Mouse (Mus musculus): ENCODE data around the gene Mia. TPM values are rescaled to one million over a fixed set of nuclear protein-coding genes. Genes with fewer than 3 reads are reported as not detected.

The Mia gene
- not detected for total RNA-seq (2021)
- long read RNA-seq, experiment 1, result 0 reads
- long read RNA-seq, experiment 2, result 0 reads

DNA sequence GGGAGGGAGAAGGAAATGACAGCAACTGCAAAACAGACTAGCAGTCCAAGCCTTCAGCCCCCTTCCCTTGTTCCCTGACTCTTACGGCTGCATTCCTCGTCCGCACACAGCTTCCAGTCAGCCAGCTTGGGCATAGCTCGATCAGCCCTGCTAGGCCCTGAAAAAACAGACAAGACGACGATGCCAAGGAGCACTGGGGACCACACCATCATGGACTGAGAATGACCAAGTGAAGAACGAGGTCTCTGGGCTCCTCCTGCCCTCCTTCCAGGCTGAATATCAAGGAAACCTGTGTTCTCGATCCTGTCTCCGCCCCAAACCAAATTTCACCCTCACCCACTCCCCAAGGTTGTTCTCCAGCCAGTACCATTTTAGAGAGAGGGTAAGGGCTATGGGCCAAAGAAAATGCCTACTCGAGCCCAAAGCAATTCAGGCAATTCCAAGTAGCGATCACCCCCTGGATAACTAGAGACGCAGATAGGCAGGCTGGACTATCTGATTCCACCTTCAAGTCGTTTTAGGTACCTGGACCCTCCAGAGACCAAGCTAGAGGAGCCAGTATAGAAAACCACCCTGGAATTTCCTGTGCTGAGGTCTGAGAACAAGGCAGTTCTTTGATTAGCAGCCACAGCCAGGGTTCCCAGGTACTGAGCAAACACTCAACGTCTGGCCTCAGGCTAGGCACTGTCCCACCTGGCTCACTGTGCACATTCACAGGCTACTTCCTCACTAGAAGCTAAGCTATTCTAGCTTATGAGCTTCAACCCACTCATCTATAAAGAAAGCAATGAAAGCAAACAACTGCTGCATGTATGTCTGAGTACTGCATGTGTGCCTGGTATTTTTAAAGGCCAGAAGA is at the start of gene Mia, which contains the start of gene Gm21983:
Mia (minus strand) TSS at position 321 of the 859 bp plus-strand sequence.
Gm21983 (minus strand) TSS at position 250 of the 859 bp plus-strand sequence.
- TF ChIP-seq CTCF (IDR thresholded peaks at IDR 0.05), result no peak
- Histone ChIP-seq H3K27ac (peak within 1 kb of the TSS; percentile 94), H3K4me3 (peak within 1 kb of the TSS; percentile 89)
- no peak for DNase-seq
- intact Hi-C loops (cut with DNase I), result no loop called here

DNA sequence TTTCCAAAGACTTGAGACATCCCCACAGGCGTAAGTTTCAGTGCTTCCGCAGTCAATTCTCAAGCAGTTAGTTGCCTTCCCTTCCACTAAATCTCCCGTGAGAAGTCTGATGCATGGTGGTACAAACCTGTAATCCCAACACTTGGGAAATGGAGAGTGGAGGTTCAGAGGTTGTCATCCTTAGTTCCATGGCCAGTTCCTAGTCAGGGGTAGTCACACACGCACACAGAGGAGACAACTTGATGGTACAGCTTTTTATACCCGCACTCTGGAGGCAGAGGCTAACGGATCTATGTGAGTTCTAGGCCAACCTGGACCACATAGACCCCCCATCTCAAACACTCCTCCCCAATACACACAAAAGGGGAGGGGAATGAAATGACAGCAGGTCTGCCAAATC is 47.9 kb upstream of the Mia start:
- H3K27ac ChIP-seq, result peak overlapping the region; percentile 95
- no peak for TF ChIP-seq CTCF (IDR thresholded peaks at IDR 0.05)
- intact Hi-C loops (cut with DNase I), result loop anchor here (2.0 kb wide), 1 partner anchor 32 kb away; the partner anchor contains the start of gene Snrpa
- DNase-seq, result no peak
- H3K4me3 ChIP-seq, result peak overlapping the region; percentile 85

DNA sequence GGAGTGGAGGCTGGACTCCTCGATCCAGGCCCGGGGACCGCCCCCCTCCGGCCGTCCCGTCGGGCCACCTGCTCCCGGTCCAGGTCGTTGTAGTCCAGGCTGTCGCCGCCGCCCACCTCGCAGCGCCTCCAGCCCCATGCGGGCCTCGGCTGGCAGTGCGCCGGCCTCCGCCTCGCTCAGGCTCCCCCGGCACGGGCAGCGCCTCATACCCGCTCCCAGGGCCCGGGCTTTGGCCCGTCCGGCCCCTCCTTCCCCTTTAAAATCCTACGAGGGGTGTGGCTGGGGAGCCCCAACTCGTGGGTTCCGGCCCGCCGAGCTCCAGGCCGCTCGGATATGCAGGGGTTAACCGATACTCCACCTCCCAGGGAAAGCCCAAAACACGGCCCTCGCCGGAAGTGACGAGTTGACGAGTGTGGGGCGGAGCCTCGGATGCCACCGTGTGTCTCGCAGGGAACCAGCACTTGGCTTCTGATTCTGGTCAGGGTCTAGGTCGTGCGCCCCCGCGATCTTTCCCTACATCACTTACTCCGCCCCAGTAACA is 47.4 kb upstream of the Mia start, which contains the start of gene Itpkc:
Itpkc (minus strand) TSS at position 381 of the 541 bp plus-strand sequence.
- intact Hi-C loops (cut with DNase I), result loop anchor here (2.0 kb wide), 1 partner anchor 32 kb away; the partner anchor contains the start of gene Snrpa
- Histone ChIP-seq H3K27ac (peak within 1 kb of the TSS; percentile 95), H3K4me3 (peak within 1 kb of the TSS; percentile 85)
- TF ChIP-seq CTCF (IDR thresholded peaks at IDR 0.05), result 0 out of 2 replicates have a peak, but pooled peaks have one; percentile 13
- peak; percentile 94 for DNase-seq

DNA sequence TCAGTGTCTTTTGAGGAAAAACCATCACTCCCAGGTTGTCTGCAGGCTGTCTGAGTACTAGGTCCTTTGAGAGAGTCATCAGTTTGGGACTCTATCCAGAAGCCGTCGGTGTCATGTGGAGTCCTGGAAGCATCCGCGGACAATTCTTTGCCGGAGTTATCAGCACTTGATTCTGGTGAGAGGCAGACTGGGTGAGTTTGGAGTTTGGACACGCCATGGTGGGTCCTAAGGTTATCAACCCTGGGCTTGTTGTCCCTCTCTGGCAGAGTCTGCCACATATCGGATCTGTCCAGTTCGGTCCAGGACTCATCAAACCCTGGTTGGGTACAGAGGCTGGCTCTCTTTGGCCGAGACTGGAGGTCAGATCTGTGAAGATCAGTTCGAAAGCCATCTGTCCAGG is 46.7 kb upstream of the Mia start:
- peak overlapping the region; percentile 95 for H3K27ac ChIP-seq
- no peak for DNase-seq
- intact Hi-C loops (cut with DNase I), result loop anchor here (2.0 kb wide), 1 partner anchor 31 kb away; the partner anchor contains the start of gene Snrpa

DNA sequence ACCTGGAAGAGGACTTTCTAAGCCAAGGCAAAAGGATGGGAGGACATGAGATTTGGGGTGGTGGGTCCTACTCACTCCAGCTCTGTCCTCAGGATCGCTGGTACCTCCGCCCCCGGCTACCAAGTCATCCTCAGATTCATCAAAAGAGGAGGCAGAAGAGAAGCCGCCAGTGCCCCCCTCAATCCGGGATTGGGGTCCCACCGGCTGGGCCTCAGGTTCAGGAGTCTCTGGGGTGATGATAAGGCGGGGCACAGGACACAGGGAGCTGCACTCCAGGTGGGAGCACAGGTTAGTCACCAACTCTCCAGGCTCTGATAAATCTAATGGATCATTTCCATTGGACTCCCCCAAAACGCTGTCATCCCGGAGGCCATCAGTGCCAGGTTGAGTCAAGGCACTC is 46.3 kb upstream of the Mia start:
- no peak for DNase-seq
- Histone ChIP-seq H3K4me3 (peak overlapping the region; percentile 85), H3K27ac (peak overlapping the region; percentile 95)
- no peak for TF ChIP-seq CTCF (IDR thresholded peaks at IDR 0.05)
- intact Hi-C loops (cut with DNase I), result no loop called here

More for the DNA sequence above, 46.7 kb upstream of the Mia start:
- peak overlapping the region; percentile 85 for H3K4me3 ChIP-seq
- TF ChIP-seq CTCF (IDR thresholded peaks at IDR 0.05), result no peak

DNA sequence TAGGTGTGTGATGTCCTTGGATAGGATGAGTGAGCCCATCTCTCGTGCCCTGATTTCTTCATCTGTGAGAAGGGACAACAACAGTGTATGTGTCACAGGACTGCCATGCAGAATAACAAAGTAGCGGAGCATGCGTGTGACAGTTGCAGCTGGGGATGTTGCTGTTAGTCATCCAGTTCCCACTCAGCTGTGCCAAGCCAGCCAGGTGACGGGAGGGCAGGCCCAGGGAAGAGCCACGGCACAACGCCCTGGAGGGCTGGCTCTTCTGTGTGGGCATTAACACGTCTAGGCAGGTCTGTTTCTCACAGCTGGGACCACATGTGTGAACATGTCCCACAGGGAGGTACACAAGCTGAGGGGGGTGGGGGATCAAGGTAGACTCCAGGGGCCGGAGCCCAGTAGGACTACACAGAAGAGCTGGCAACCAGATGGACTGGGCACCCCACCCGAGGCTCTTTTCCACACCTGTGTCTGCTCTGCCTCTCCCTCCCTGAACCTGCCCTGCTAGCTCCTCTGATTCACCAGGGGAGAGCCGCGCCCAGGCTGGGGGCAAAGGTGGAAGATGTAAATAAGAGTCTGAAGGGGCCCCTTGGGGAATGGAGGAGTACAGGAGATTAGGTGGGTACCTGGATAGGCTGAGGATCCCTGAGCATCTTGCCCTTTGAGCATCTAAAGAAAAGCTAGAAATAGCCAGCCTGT is 44.1 kb upstream of the Mia start:
- intact Hi-C loops (cut with DNase I), result no loop called here
- TF ChIP-seq CTCF (IDR thresholded peaks at IDR 0.05), result no peak
- peak overlapping the region; percentile 49 for H3K4me3 ChIP-seq
- peak overlapping the region; percentile 71 for H3K27ac ChIP-seq
- DNase-seq, result peak; percentile 66

DNA sequence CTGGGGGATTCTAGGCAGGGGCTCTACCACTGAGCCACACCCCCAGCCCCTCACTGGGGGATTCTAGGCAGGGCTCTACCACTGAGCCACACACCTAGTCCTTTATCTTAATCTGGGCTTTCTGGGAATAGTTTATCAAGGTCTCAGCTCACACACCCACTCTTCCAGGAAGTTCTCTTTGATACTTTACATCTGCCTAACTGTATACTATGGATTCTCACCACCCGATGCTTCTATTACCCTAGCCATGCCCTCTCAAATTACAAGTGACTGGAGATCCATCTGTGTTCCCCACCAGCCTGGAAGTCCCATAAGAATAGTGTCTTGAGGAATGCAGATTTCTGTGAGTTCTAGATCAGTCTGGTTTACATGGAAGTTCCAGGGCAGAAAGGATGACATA is 41.6 kb upstream of the Mia start:
- DNase-seq, result no peak
- no peak for TF ChIP-seq CTCF (IDR thresholded peaks at IDR 0.05)
- Histone ChIP-seq H3K4me3 (no peak overlapping the region), H3K27ac (no peak overlapping the region)
- intact Hi-C loops (cut with DNase I), result no loop called here

DNA sequence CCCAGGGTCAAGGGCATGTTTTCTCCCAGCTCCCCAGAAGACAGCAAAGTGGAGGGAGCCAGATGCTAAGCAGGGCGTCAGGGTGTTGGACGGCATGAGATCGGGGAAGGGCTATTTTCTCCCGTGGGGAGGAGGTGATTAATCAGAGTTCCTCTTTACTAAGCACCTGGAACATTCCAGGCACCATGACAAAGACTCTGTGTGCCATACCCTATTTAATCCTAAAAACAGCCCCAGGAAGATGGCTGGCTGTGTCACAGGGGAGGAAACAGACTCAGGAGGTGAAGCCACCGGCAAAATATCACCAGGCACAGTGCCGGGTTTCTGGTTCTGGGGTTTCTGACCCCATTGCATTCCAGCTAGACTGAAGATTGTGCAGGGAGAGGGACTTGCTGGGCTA is 41.0 kb upstream of the Mia start:
- intact Hi-C loops (cut with DNase I), result no loop called here
- DNase-seq, result no peak
- Histone ChIP-seq H3K27ac (peak overlapping the region; percentile 31; the same call in 1 of the 2 replicates), H3K4me3 (no peak overlapping the region)
- no peak for TF ChIP-seq CTCF (IDR thresholded peaks at IDR 0.05)

DNA sequence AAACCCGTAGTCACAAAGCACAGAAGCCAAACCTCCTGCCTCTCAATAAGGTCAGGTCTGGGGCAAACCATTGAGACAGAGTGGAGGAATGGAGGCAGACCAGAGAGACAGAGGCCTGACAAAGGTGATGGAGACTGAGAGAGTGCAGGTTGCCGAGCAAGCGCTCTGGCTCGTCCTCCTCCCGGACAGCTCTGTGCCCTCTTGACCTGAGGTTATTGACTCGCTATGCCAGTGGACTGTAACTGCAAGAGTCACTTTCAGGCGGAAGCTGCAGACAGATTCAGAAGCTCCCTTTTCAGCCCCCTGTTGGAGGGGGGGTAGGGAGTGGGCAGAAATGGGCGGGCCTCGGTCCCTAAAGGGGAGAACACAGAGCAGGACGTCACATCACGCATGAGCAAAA is 39.0 kb upstream of the Mia start:
- no peak overlapping the region for H3K27ac ChIP-seq
- H3K4me3 ChIP-seq, result no peak overlapping the region
- no peak for DNase-seq
- intact Hi-C loops (cut with DNase I), result no loop called here
- TF ChIP-seq CTCF (IDR thresholded peaks at IDR 0.05), result no peak

DNA sequence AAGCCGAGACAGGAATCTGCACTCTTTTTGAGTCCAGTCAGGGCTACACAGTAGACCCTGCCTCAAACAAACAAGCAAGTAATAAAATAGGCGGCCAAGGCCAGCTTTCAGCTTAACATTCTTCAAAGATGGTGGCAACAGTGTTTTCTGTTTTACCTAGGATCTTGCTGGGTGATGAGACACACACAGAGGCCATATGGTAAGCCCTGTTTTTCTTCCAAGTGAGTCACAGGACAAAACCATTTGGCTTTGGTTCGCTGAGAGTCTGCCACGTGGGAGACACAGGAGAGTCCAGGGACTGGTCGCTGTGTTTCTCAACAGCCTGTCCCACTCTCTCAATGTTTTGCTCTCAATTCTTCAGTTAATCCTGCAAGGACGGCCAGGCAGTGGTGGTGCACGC is 37.6 kb upstream of the Mia start:
- TF ChIP-seq CTCF (IDR thresholded peaks at IDR 0.05), result no peak
- Histone ChIP-seq H3K4me3 (no peak overlapping the region), H3K27ac (no peak overlapping the region)
- intact Hi-C loops (cut with DNase I), result no loop called here
- DNase-seq, result no peak

DNA sequence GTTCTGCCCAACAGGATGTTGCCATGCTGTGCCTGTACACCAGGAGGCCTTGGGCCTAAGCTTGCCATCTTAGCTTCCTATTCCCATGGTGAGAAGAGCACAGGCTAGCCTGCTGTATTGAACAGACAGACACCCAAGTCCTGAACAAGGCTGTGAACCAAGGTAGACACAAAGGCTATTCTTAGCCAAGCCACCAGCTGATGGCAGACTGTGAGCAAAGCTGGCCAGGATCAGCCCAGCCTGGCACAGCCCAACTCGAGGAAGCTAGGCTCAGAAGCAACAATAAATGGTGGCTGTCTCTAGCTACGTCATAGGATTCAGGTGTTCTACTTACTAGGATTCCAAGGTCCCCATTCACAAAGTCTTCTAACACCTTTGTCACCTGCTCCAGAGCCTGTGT is 31.7 kb upstream of the Mia start:
- H3K27ac ChIP-seq, result no peak overlapping the region
- intact Hi-C loops (cut with DNase I), result no loop called here
- DNase-seq, result no peak
- no peak for TF ChIP-seq CTCF (IDR thresholded peaks at IDR 0.05)
- H3K4me3 ChIP-seq, result no peak overlapping the region

DNA sequence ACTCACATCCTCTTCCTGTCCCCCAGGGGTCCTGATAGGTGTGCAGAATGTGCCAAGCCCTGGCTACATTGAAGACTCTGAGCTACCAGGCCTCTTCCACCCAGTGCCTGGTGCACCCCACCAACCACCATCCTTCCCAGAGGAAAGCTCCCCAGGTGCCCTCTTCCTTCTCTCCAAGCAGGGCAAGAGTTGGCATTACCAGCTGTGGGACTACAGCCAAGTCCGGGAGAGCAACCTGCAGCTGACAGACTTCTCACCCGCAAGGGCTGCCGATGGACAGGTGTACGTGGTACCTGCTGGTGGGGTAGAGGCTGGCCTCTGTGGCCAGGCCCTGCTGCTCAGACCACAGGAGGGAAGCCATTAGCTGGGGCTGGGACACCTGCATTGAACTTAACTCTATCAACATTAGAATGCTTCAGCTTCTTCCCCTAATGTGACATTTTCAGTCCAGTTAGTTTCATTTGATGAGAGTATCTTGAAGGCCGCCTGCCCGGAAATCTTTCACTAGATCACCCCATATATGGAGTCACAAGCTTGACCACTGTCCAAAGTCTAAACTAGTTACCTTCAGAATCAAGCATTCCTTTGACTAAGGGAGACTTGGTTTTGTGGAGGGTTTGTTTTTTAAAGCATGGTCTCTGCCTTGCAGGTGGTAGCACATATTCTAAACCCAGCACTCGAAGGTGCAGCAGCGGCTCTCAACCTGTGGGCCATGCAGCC is 22.9 kb upstream of the Mia start:
- intact Hi-C loops (cut with DNase I), result no loop called here
- no peak for DNase-seq
- Histone ChIP-seq H3K27ac (no peak overlapping the region), H3K4me3 (no peak overlapping the region)
- no peak for TF ChIP-seq CTCF (IDR thresholded peaks at IDR 0.05)
